Mouse (Mus musculus) thymus, postnatal 4 days (tissue): ENCODE measurements around the gene Kcna4.

Source experiments
- DNase-seq: peaks from one replicate; pipeline ENCODE4 v3.0.0; 2021

Gene Kcna4

GRCm38 (mm10) chr2:107289990-107290696, at the start of gene Kcna4:
TSS of gene Kcna4 (plus strand) at chr2:107290639.
- no peak for DNase-seq

GRCm38 (mm10) chr2:107258091-107258490, 32.3 kb upstream of the Kcna4 start:
- no peak for DNase-seq

- no peak for DNase-seq
Observed at GRCm38 (mm10) chr2:107266251-107266650, 24.2 kb upstream of the Kcna4 start.

GRCm38 (mm10) chr2:107270050-107270449, 20.4 kb upstream of the Kcna4 start:
- DNase-seq, result no peak

- no peak for DNase-seq
Observed at GRCm38 (mm10) chr2:107290697-107291019, 219 bp downstream of the Kcna4 start.

- DNase-seq, result no peak
Observed at GRCm38 (mm10) chr2:107291142-107291541, 703 bp downstream of the Kcna4 start.

- no peak for DNase-seq
Observed at GRCm38 (mm10) chr2:107294521-107294920, 4.1 kb downstream of the Kcna4 start.

- DNase-seq, result no peak
Observed at GRCm38 (mm10) chr2:107301886-107302285, 11.4 kb downstream of the Kcna4 start.

GRCm38 (mm10) chr2:107304707-107305106, 14.3 kb downstream of the Kcna4 start:
- no peak for DNase-seq

- DNase-seq, result no peak
Observed at GRCm38 (mm10) chr2:107306077-107306476, 15.6 kb downstream of the Kcna4 start.

GRCm38 (mm10) chr2:107318636-107319035, 28.2 kb downstream of the Kcna4 start:
- no peak for DNase-seq

GRCm38 (mm10) chr2:107321596-107322226, 31.3 kb downstream of the Kcna4 start:
- DNase-seq, result no peak

GRCm38 (mm10) chr2:107324090-107324489, 33.7 kb downstream of the Kcna4 start:
- DNase-seq, result no peak

- DNase-seq, result no peak
Observed at GRCm38 (mm10) chr2:107327276-107327675, 36.8 kb downstream of the Kcna4 start.

GRCm38 (mm10) chr2:107341291-107341690, 50.9 kb downstream of the Kcna4 start:
- no peak for DNase-seq

- DNase-seq, result no peak
Observed at GRCm38 (mm10) chr2:107344807-107345206, 54.4 kb downstream of the Kcna4 start.

GRCm38 (mm10) chr2:107345299-107345698, 54.9 kb downstream of the Kcna4 start:
- no peak for DNase-seq
